Mouse (Mus musculus): ENCODE results near the gene Rpl27.

- TF ChIP-seq ZC3H11A (IDR thresholded peaks at IDR 0.05; ENCODE audit: borderline replicate concordance, low read depth, low read length) (no peak), CHD2 (IDR thresholded peaks at IDR 0.05; ENCODE audit: low read depth, low read length) (no peak), ZNF384 (IDR thresholded peaks at IDR 0.05; ENCODE audit: low read depth, low read length) (no peak)
These were observed 6.3 kb upstream of the Rpl27 start for GRCm38 (mm10) chr11:101435831-101436230.
